Mouse (Mus musculus): ENCODE data around the gene Sirt7.

DNA sequence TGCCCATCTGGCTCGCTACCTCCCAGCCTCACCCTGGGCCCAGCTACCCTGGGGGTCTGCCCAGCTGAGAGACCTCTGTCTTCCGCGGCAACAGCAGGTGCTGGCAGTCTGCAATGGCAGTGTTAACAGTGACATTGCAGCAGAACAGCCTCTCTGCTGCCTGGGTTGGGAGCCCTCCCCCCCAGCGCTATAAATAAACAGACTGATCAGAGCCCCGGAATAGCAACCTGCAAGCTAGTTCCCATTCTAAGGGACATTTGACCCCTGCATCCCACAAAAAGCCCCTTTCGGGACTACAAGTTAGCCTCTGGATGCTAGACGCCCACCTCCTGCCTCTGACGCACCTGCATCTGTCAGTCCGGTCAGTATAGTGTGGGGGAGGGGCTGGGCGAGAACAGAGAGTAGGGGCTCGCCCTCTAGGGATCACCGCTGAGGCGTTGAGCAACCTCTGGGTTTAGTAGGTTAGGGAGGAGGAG, 23.0 kb upstream of the Sirt7 start, which contains the start of gene Myadml2:
- no peak for TF ChIP-seq GATA1 (IDR thresholded peaks at IDR 0.05; ENCODE audit: borderline replicate concordance, low read length)
- no peak for TF ChIP-seq FLI1 (IDR thresholded peaks at IDR 0.05; ENCODE audit: low read length)

All from megakaryocyte, embryonic 14.5 days (primary cell).